Mouse (Mus musculus) thymus, postnatal 4 days (tissue): ENCODE results near the gene Polr2i.
"Not testable (repeated sequence)": the region's sequence is repeated elsewhere in the genome, so short reads cannot be mapped to it uniquely, and the experiment has no call there.

Experiments used
- DNase-seq: peaks from one replicate; pipeline ENCODE4 v3.0.0; 2021

Polr2i gene

GRCm38 (mm10) chr7:30205383-30205782, 26.4 kb upstream of the Polr2i start:
- DNase-seq, result peak; percentile 58

GRCm38 (mm10) chr7:30206364-30206763, 25.4 kb upstream of the Polr2i start:
- DNase-seq, result not testable (repeated sequence)

GRCm38 (mm10) chr7:30211025-30211424, 20.7 kb upstream of the Polr2i start:
- DNase-seq, result no peak

- no peak for DNase-seq
Measured at GRCm38 (mm10) chr7:30213881-30214280, 17.9 kb upstream of the Polr2i start.

GRCm38 (mm10) chr7:30215875-30216274, 15.9 kb upstream of the Polr2i start:
- DNase-seq, result no peak

GRCm38 (mm10) chr7:30216723-30217151, 15.0 kb upstream of the Polr2i start:
- DNase-seq, result peak; percentile 89

GRCm38 (mm10) chr7:30217277-30217676, 14.5 kb upstream of the Polr2i start:
- no peak for DNase-seq

- peak; percentile 72 for DNase-seq
Measured at GRCm38 (mm10) chr7:30219293-30220007, 12.3 kb upstream of the Polr2i start.

- no peak for DNase-seq
Measured at GRCm38 (mm10) chr7:30220008-30220356, 11.8 kb upstream of the Polr2i start.

GRCm38 (mm10) chr7:30221433-30221832, 10.3 kb upstream of the Polr2i start:
- no peak for DNase-seq

GRCm38 (mm10) chr7:30222205-30222604, 9.5 kb upstream of the Polr2i start:
- DNase-seq, result no peak

- no peak for DNase-seq
Measured at GRCm38 (mm10) chr7:30224206-30224605, 7.5 kb upstream of the Polr2i start.

GRCm38 (mm10) chr7:30231328-30231668, 450 bp upstream of the Polr2i start:
- DNase-seq, result no peak

- DNase-seq, result peak; percentile 81
Measured at GRCm38 (mm10) chr7:30232631-30233148, 942 bp downstream of the Polr2i start.

GRCm38 (mm10) chr7:30233387-30233786, 1.6 kb downstream of the Polr2i start:
- DNase-seq, result peak; percentile 32

- DNase-seq, result no peak
Measured at GRCm38 (mm10) chr7:30234276-30234858, 2.6 kb downstream of the Polr2i start.

GRCm38 (mm10) chr7:30235091-30235490, 3.3 kb downstream of the Polr2i start:
- DNase-seq, result no peak

GRCm38 (mm10) chr7:30235625-30236024, 3.9 kb downstream of the Polr2i start, which contains the start of gene Ovol3:
TSS of gene Ovol3 (minus strand) at chr7:30235725.
- DNase-seq, result no peak

GRCm38 (mm10) chr7:30237374-30237773, 5.6 kb downstream of the Polr2i start:
- not testable (repeated sequence) for DNase-seq

GRCm38 (mm10) chr7:30251956-30252954, 20.5 kb downstream of the Polr2i start:
- no peak for DNase-seq

- DNase-seq, result no peak
Measured at GRCm38 (mm10) chr7:30265041-30265440, 33.3 kb downstream of the Polr2i start.

- no peak for DNase-seq
Measured at GRCm38 (mm10) chr7:30265531-30265930, 33.8 kb downstream of the Polr2i start.

- no peak for DNase-seq
Measured at GRCm38 (mm10) chr7:30265935-30266334, 34.2 kb downstream of the Polr2i start.
